Mouse (Mus musculus): Measurements from ENCODE around the gene Gm28919. TPM values are rescaled to one million over a fixed set of nuclear protein-coding genes. Genes with fewer than 3 reads are reported as not detected.
"Not testable (repeated sequence)": the region's sequence is repeated elsewhere in the genome, so short reads cannot be mapped to it uniquely, and the experiment has no call there.

Gm28919 gene
- not detected in 2 replicates for polyA plus RNA-seq (2012; rRNA removed)
- polyA plus RNA-seq (2014; fragmentation: Nextera tagmentation; extraction: Ambion mirVana) = not detected in 2 replicates

DNA sequence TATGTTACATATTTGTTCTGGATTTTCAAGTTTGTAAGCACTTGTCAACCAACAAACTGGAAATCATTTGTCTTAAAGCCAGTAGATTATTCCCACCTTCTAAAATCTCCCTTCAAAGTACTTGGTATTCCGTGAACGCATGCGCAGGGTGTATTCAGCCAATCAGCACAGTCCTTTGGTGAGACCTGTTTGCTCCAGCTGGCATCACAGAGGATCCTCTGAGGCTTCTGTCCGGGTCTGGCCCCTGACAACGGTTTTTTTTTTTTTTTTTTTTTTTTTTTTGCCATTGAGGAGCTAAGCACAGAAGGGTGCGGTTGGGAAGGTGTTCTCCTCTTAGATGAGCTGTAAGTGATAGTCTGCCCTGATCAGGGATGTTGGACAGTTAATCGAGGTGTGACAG, at the start of gene Gm28919:
Gene Gm28919, plus strand, starts transcription at position 301 of the 400 bp plus-strand sequence.
- not testable (repeated sequence) for H3K27me3 ChIP-seq (ENCODE audit: control insufficient read depth, insufficient read depth, low read length); H3K4me2 ChIP-seq (replicated peaks; ENCODE audit: low read depth, low read length, severe bottlenecking); DNase-seq (ENCODE audit: low spot score); H3K4me3 ChIP-seq (replicated peaks; ENCODE audit: low read length); ATAC-seq (ENCODE audit: low FRiP score, low read depth); H3K4me1 ChIP-seq (ENCODE audit: control insufficient read depth, insufficient read depth, low read length); H3K9ac ChIP-seq (ENCODE audit: low read depth, low read length, severe bottlenecking); H3K27ac ChIP-seq (replicated peaks; ENCODE audit: low read depth, low read length); H3K9me3 ChIP-seq (ENCODE audit: control insufficient read depth, low read length); H3K36me3 ChIP-seq (ENCODE audit: control insufficient read depth, insufficient read depth, low read length)
- WGBS = no CpG with 5 or more reads among the region's 7 CpGs

Other genes starting within 250 kb of the Gm28919 start
- not detected in 2 replicates for gene Gm21719, start 99.3 kb downstream of the Gm28919 start, polyA plus RNA-seq (2012; rRNA removed)
- not detected in 2 replicates for gene Gm21719, start 99.3 kb downstream of the Gm28919 start, polyA plus RNA-seq (2014; fragmentation: Nextera tagmentation; extraction: Ambion mirVana)

Data from limb, embryonic 14.5 days (tissue).